Mouse (Mus musculus) cerebral cortex, adult 2 months (tissue): ENCODE measurements around the gene Cd151.

Experiments used
- WGBS: fragments of 180-500 bp; shearing (Covaris S2); methylation state at CpG from one replicate; pipeline ENCODE4 v1.1.7; 2018; 5-methylcytosine and 5-hydroxymethylcytosine counted together

Cd151 gene

DNA sequence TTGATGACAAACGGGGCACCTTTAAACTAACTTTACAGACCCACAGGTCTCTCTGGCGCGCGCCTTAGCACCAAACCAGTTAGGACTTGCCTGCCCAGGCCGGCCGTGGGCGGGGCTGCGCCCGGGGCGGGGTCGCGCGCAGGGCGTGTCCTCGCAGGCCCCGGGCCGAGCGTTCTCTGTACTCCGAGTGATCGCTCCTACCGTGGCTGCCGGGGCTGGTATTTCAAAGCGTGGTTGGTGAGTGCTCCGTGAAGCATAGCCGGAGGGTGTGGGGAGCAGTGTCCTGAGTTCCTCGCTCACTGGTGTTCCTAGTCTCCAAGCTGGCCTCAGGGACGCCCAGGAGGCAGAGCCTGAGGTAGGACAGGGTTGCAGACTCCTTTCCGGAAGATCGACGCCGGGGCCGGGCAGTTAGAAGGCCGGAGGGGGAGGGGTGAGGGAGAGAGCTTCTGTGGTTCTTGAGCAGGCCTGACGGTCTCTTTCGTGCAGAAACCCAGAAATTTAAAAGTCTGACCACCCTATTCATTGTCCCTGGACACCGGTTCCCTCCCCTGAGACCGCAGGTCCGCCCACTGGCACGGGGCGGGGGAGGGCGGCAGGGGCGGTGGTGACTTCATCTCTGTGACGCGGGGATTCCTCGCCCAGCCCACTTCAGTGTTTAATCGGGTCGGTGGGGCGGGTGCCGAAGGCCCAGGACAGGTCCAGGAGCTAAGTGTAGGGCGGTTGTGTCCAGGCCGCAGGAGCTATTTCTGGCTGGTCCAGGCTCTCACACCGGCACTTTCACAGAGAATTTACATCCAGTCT is at the start of gene Cd151:
Cd151 (plus strand) TSS at position 163 of the 801 bp plus-strand sequence.
- 3% methylated on average over 52 of the region's 52 CpGs for WGBS

- 80% methylated on average over 8 of the region's 8 CpGs for WGBS
Measured at GRCm38 (mm10) chr7:141417731-141418681, 49.2 kb upstream of the Cd151 start.

- 47% methylated on average over 7 of the region's 7 CpGs for WGBS
Measured at GRCm38 (mm10) chr7:141418970-141419369, 48.2 kb upstream of the Cd151 start.

- WGBS, result 87% methylated on average over 9 of the region's 9 CpGs
Measured at GRCm38 (mm10) chr7:141420030-141420702, 47.0 kb upstream of the Cd151 start.

- 77% methylated on average over 4 of the region's 4 CpGs for WGBS
Measured at GRCm38 (mm10) chr7:141423811-141424210, 43.4 kb upstream of the Cd151 start.

DNA sequence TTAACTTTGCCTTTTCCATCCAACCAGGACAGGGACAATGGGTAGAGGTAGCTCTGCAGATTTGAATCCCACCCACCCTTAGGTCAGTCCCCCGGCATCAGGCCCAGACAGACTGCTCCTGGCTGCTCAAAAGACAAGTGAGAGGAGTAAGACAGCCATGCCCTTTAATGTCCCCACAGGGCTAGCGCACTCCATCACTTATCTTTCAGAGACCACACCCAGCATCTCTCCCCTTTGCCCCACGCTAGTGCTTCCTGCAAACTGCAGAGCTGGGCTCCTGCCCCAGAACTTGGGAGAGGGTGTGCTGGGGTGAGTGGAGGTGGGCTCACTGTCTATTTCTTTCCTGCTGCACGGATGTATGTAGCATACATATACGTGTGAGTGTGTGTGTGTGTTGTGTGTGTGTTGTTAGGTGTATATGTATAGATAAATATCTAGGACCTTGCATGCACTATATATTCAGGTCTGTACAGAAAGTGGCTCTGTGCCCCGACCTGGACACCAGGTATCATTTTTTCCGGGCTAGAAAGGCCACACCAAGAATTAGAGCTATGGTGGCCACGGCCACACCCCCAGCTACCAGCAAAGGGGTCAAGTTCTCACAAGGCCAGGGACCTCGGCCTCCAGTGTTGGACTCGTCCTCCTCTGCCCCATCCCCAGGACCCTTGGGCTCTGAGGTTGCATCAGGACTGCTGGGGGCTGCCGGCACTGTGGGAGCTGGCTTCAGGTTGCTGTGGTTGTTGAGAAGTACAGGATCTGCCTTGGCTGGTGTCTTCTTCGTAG is 40.1 kb upstream of the Cd151 start:
- 86% methylated on average over 12 of the region's 12 CpGs for WGBS

DNA sequence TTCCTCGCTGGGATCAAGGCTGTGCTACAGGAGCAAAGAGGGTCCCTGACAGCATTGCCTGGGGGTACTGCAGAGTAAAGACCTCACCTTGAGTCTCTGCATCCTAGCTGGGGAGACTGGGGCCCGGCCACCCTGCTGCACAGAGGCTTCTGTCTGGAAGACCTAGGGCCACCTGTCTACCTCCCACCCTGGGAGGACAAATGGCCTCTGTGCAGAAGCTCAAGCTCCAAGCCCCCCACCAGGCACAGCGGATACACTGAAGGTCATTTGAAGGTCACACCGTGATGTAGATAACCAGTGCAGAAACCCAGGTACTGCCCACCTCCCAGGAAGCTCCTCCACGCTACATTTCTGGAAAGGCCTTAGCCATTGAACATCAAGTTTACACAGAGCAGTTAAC is 38.5 kb upstream of the Cd151 start:
- 42% methylated on average over 5 of the region's 5 CpGs for WGBS

DNA sequence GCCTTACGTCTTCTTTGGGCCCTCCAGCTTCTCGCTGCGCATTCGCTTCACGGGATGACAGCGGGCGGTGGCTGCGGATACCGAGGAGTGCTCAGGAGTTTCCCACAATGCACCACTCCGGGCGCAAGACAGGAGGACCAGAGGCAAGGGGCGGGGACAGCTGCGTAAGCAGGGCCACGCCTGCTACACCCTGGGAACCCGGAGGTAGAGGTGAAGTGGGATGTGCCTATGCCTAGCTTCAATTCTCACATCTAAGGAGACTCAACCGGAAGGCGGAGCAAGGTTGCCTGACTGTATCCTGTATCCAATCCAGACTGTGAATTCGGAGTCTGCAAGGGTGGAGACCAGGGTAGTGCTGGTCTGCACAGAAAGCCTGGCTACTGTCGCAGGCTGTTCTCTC is 37.9 kb upstream of the Cd151 start, which contains the start of gene Cend1:
Cend1 (minus strand) TSS at position 182 of the 400 bp plus-strand sequence.
- WGBS, result 6% methylated on average over 19 of the region's 19 CpGs

DNA sequence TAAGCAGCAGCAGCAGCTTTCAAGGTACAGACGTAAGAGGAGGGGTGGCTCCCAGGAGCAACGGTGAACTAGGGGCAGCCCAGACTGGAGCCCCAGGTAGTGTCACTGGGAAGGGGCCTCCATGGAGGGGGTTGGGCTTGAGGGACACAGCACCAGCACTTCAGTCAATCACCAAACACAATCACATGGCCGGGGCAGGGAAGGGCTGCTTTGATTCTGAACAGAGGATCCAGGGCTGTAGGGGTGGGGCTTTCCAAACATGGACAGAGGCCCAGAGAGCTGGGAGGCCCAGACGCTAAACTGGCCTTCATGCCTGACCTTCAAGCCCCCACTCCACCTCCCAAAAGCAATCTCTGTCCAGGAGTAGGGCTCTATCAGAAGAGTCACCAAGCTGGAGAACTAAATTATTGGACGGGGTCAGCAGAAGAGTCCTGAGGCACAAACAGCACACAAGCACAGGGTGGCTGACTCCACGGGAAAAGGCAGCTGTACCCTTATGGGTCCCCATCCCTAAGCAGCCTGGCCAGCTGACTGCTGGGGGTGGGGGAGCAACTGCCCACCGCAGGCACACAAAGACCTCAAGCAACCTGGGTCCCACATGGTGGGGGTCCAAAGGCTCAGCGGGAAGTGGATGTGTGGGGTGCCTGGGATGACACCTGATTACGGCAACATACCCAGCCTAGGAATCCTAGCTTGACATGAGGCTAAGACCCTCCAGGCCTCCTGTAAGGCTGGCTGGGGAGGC is 37.2 kb upstream of the Cd151 start:
- WGBS, result 59% methylated on average over 9 of the region's 9 CpGs

DNA sequence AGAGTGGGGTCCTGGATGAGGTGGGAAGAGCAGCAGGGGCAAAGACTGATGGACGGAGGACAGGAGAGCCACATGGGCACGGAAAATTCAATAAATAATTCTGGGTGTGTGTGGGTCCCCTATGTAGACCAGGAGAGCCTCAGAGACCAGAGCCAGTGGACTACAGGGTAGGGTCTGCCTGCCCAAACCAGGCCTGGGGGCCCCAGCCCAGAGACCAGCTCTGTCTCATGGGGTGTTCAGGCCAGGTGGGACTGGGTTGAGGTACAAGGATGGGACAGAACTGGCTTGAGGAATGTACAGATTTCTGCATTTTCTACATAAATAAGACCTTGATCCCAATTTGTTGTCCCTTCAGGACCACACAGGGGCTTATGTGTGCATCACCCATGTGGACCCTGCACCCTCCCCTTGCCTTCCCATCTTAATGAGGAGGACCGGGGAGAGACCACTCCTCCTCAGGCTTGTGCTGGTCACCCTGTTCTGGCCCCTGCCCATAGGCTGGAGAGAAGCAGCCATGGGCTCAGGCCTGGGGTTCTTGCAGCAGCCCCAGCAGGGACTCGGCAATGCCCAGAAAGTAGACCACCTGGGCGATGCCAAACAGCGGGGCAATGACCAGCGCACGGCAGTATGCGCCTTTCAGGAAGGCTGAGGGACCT is 36.5 kb upstream of the Cd151 start:
- WGBS, result 92% methylated on average over 9 of the region's 9 CpGs

GRCm38 (mm10) chr7:141431434-141432185 is 35.6 kb upstream of the Cd151 start:
- WGBS, result 96% methylated on average over 19 of the region's 19 CpGs

DNA sequence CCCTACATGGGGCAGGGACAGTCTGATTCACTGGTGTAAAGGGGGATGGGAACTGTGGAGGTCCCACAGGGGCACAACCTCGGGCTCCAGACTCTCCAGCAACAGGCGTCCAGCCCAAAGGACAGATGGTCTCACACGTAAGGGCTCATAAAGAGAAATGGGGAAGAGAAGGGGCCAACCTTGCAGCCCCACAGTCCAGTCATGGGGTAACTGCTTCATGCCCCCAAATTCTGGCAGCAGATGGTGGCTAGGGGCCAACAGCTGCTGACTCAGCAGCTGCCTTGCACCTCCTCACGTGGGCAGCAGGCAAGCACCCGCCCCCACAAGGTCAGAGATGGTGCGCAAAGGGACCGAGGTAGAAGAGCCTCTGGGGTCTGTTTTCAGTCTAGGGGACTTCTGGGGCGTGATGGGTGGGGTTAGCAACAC is 35.0 kb upstream of the Cd151 start:
- WGBS, result 69% methylated on average over 8 of the region's 8 CpGs

- WGBS, result 55% methylated on average over 6 of the region's 6 CpGs
Measured at GRCm38 (mm10) chr7:141432741-141433516, 34.3 kb upstream of the Cd151 start.

- WGBS, result 72% methylated on average over 15 of the region's 15 CpGs
Measured at GRCm38 (mm10) chr7:141433517-141434400, 33.4 kb upstream of the Cd151 start.

DNA sequence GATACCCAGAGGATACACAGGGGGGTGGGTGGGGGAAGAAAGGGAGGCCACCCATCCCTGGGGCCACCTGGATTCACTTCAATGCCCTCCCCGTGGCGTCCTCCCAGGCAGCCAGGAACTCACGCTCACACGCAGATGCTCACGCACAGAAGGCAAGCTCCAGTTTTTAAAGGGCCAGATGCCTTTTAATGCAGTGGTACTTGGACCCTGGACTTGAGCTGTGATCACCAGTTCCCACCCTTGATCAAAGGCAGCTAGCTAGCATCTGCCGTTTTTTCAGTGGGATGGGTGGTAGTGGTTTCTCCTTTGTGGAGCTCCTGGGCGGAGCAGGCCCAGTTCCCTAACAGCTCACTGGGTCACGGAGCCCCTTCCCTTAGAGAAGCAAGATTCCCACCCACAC is 32.7 kb upstream of the Cd151 start:
- 9% methylated on average over 8 of the region's 8 CpGs for WGBS

DNA sequence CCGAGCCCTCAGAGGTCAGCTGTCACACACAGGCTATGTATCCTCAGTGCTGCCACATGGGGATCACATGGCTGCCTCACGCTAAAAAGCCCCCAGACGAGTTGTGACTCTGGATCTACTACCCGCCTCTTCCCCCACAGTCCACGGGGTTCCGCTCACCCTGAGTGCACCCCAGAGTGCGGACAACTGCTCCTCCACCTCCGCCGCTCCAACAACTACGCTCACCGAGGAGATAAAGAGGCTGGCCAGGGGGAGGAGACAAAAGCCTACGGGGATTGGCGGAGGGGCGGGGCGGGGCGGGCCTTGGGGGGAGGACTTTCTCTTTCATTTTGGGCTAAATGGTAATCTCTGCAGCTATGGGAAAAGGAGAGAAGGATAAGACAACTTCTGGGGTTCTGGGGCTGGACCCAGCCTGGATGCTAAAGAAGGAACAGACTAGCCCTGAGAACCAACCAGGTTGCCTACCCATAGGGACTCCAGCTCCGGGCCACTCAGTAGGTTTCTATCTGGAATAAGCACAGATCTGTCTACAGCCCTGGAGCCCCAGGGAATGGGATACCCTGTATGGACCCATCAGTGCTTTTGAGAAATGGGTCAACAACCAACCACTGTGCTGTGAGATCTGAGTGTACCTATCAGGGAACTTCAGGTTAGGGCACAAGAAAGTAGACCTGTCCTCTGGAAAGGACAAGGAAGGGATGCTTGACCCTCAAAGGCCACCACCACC is 31.9 kb upstream of the Cd151 start:
- WGBS, result 3% methylated on average over 17 of the region's 17 CpGs
